Mouse (Mus musculus) small intestine, adult 2 months (tissue): ENCODE measurements around the gene Nup88.

ENCODE experiments used
- CTCF ChIP-seq: fragments of 200-500 bp; IDR thresholded peaks from 2 replicates; pipeline ENCODE4 v1.5.1; 2012; ENCODE audit warnings: low read depth, mild to moderate bottlenecking, control low read depth, inconsistent platforms, low read length, moderate library complexity, mixed read lengths; ENCODE audit not compliant: insufficient replicate concordance, insufficient read length; ENCODE audit errors: extremely low read depth
- POLR2A ChIP-seq: fragments of 200-500 bp; IDR thresholded peaks from 2 replicates; pipeline ENCODE4 v1.6.1; 2012; ENCODE audit warnings: low read depth, mild to moderate bottlenecking, control low read depth, inconsistent platforms, low read length, moderate library complexity

- no peak for TF ChIP-seq CTCF
- TF ChIP-seq POLR2A = no peak
Measured at GRCm38 (mm10) chr11:71005046-71005445, 35.3 kb upstream of the Nup88 start.
